Mouse (Mus musculus) liver, embryonic 11.5 days (tissue): ENCODE results near the gene Dmrtc2. TPM values are rescaled to one million over a fixed set of nuclear protein-coding genes. Genes with fewer than 3 reads are reported as not detected.
"Not testable (repeated sequence)": the region's sequence is repeated elsewhere in the genome, so short reads cannot be mapped to it uniquely, and the experiment has no call there.

Experiments used
- ATAC-seq: fragments of 200-750 bp; cut with Nextera tagmentation; replicated peaks from 2 replicates; pipeline ENCODE4 v1.8.0; 2017; ENCODE audit warnings: moderate number of reproducible peaks, mild to moderate bottlenecking, moderate TSS enrichment, moderate library complexity; ENCODE audit not compliant: low FRiP score
- DNase-seq: peaks from one replicate; pipeline ENCODE4 v3.0.0-alpha.2; 2017; ENCODE audit warnings: low spot score
- H3K27ac ChIP-seq: fragments of 300-500 bp; sonication (generic); 2 replicates; pipeline ENCODE4 v1.5.1; 2014; ENCODE audit warnings: mild to moderate bottlenecking, low read depth, low read length, control low read depth
- H3K27me3 ChIP-seq: fragments of 300-500 bp; sonication (generic); replicated peaks from 2 replicates; pipeline ENCODE4 v1.6.1; 2014; ENCODE audit warnings: low read length, mixed read lengths; ENCODE audit not compliant: control insufficient read depth, insufficient read depth
- H3K36me3 ChIP-seq: fragments of 300-500 bp; sonication (generic); 2 replicates; pipeline ENCODE4 v1.6.1; 2014; ENCODE audit warnings: mild to moderate bottlenecking, low read length, moderate library complexity, mixed read lengths; ENCODE audit not compliant: control insufficient read depth, insufficient read depth
- H3K4me1 ChIP-seq: fragments of 300-500 bp; sonication (generic); replicated peaks from 2 replicates; pipeline ENCODE4 v1.6.1; 2014; ENCODE audit warnings: low read length, mixed read lengths; ENCODE audit not compliant: control insufficient read depth, insufficient read depth
- H3K4me2 ChIP-seq: fragments of 300-500 bp; sonication (generic); 2 replicates; pipeline ENCODE4 v1.6.1; 2014; ENCODE audit warnings: mild to moderate bottlenecking, control low read depth, moderate library complexity
- H3K4me3 ChIP-seq: fragments of 300-500 bp; sonication (generic); 2 replicates; pipeline ENCODE4 v1.5.1; 2014; ENCODE audit warnings: low read depth, low read length, control low read depth
- H3K9ac ChIP-seq: fragments of 300-500 bp; sonication (generic); 2 replicates; pipeline ENCODE4 v1.6.1; 2014; ENCODE audit warnings: low read depth, low read length, control low read depth
- H3K9me3 ChIP-seq: fragments of 300-500 bp; sonication (generic); 2 replicates; pipeline ENCODE4 v1.6.1; 2016; ENCODE audit warnings: low read length, inconsistent platforms, mixed read lengths; ENCODE audit not compliant: control insufficient read depth
- WGBS: fragments of 180-500 bp; shearing (Covaris S2); extraction: QIAGEN DNeasy Blood & Tissue Kit; methylation state at CpG from one replicate; pipeline ENCODE4 v1.1.7; 2014; 5-methylcytosine and 5-hydroxymethylcytosine counted together
- polyA plus RNA-seq: library from polyadenylated mRNA; unstranded; fragments of >200 nt; fragmentation: Nextera tagmentation; extraction: Ambion mirVana; gene quantifications from 2 replicates; pipeline ENCODE4 v1.2.1, GENCODE M21; 2014

The Dmrtc2 gene
- polyA plus RNA-seq: not detected in 2 replicates

DNA sequence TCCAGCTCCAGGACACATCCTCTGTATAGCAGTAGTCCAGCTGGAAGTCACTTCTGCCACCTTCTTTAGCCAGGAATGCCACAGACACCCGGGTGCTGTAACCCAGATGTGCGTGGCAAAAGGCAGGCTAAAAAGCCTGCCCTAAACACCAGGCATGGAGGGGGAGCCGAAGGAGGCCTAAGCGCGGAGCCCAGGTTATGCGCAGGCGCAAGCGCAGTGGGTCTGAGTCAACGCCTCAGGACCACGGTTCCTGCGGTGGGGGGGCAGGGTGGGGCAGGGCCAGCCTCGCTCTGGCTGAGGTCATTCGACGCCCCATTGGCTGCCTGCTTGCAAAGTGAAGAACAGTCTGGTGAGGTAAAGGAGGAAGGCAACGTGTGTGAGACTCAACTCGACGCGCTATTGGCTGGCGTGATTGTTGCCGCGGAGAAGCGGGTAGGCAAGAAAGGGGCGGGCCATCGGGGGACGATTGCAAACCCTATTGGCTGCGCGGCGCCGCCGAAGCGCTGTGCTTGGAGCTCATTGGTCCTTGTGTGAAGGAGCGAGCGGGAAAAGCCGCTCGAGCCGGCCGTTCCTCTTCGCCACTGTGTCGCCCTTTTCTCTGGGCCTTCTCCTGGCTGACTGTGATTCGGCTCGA is at the start of gene Dmrtc2, which contains the start of gene Lypd4:
Gene Dmrtc2 (plus strand): TSS at position 526 of the 634 bp plus-strand sequence.
Gene Lypd4 (minus strand): TSS at position 410 of the 634 bp plus-strand sequence.
- ATAC-seq (no peak), DNase-seq (no peak)
- peaks cover 12% of the 10 kb centered on the region for H3K27me3 ChIP-seq
- H3K36me3 ChIP-seq: no peaks in the 10 kb centered on the region
- no peak within 1 kb of the TSS for H3K4me2 ChIP-seq
- 39% methylated on average over 41 of the region's 41 CpGs for WGBS
- no peak within 1 kb of the TSS for H3K27ac ChIP-seq
- no peaks in the 10 kb centered on the region for H3K4me1 ChIP-seq
- no peak within 1 kb of the TSS for H3K9ac ChIP-seq
- no peak within 1 kb of the TSS for H3K4me3 ChIP-seq
- no peaks in the 10 kb centered on the region for H3K9me3 ChIP-seq

DNA sequence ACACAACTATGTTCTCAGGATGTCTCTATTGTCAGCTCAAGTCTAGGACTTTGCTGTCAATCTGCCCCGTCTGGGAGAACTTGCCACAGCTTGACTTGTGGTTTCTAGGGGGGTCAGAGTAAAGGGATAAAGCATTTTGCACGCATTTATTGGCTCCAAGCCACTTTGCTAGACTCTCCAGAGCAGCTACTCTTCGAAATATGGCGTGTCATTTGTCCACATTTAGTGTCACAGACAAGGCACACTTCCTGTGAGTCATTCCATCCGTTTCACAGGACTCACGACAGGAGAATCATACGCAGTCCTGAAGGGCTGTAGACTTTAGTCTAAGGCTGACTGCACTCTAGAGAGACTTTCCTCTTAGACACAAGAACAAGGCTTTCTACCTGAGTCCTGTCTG is 45.4 kb upstream of the Dmrtc2 start:
- H3K9me3 ChIP-seq: no peaks in the 10 kb centered on the region
- no peak for ATAC-seq
- no peak overlapping the region for H3K27ac ChIP-seq
- DNase-seq: no peak
- no peaks in the 10 kb centered on the region for H3K27me3 ChIP-seq
- H3K4me2 ChIP-seq: no peak overlapping the region
- 46% methylated on average over 7 of the region's 7 CpGs for WGBS
- no peak overlapping the region for H3K9ac ChIP-seq
- H3K36me3 ChIP-seq: no peaks in the 10 kb centered on the region
- no peak overlapping the region for H3K4me3 ChIP-seq
- no peaks in the 10 kb centered on the region for H3K4me1 ChIP-seq

DNA sequence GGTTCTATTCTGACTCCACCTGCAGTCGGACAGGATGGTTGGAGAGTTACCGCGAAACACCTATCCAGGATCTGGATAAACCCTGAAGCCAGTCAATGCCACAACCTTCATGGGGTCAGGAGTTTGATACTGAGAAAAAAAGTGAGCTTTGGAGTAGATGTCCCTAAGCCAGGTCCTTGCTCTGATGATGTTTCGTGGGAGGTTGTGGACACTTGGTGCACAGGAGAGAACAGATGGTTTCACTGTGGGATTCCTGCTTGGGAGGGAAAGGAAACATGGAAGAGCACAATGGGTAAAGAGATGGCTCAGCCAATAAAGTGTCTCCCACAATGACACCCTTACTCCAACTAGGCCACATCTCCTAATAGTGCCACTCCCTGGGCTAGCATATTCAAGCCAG is 42.7 kb upstream of the Dmrtc2 start:
- Histone ChIP-seq H3K27me3 (no peaks in the 10 kb centered on the region), H3K4me3 (no peak overlapping the region), H3K9ac (no peak overlapping the region), H3K4me1 (no peaks in the 10 kb centered on the region), H3K27ac (no peak overlapping the region), H3K9me3 (no peaks in the 10 kb centered on the region), H3K4me2 (no peak overlapping the region), H3K36me3 (no peaks in the 10 kb centered on the region)
- 84% methylated on average over 4 of the region's 4 CpGs for WGBS
- no peak for DNase-seq
- no peak for ATAC-seq

DNA sequence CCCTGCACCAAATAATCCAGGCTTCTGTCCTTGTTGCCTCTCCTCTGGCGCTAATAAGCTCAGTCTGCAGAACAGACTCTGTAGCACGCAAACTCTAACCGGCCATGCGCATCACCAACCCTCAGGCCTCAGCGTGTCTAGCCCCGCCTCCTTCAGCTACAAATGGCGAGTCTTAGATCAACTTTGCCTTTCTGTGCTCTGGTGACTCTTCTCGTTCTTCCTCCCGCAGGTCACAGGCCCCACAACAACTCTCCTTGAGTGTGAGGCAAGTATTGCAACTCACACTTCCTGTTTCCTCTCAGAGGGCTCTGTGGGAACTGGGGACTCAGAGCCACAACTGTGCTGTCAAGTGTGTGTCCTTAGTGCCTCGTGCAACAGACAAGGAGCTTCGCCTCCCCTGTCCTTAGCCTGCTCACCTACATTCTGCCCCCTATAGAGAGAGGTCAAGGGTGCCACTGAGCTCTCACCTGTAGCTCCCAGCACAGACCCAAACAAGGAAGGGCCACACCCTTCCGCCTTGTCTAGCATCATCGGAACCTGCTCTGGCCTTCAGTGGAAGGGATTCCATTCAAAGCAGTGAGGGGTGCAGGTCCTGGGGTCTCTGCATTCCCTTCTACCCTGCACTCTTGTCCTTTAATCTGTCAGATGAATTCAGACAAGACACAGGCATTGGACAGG is 31.0 kb upstream of the Dmrtc2 start:
- WGBS: 63% methylated on average over 11 of the region's 13 CpGs
- H3K36me3 ChIP-seq, H3K4me3 ChIP-seq, H3K9ac ChIP-seq, H3K4me2 ChIP-seq, H3K9me3 ChIP-seq, H3K27me3 ChIP-seq, H3K4me1 ChIP-seq, ATAC-seq, H3K27ac ChIP-seq, DNase-seq: not testable (repeated sequence)

DNA sequence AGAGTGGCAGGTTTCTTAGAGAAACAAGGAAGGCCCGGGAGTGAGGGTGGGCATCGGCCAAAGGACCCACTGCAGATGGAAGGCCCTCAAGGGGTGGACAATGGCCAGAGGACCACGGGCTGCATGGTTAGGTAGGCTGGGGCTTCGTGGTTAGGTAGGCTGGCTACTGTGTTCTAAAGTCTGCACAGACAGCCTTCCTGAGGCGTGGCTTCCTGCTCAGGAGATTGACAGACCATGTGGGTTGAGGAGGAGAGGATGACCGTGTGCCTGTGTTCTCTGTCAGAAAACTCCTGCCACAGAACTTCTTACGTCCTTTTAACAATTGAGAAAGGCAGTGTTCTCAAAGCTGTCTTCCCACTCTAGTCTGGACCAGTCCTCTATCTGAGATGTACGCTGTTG is 30.4 kb upstream of the Dmrtc2 start:
- Histone ChIP-seq H3K27me3 (no peaks in the 10 kb centered on the region), H3K4me2 (no peak overlapping the region), H3K4me1 (no peaks in the 10 kb centered on the region), H3K9me3 (no peaks in the 10 kb centered on the region), H3K36me3 (no peaks in the 10 kb centered on the region), H3K27ac (no peak overlapping the region), H3K9ac (no peak overlapping the region), H3K4me3 (no peak overlapping the region)
- DNase-seq: no peak
- ATAC-seq: no peak
- WGBS: 53% methylated on average over 8 of the region's 8 CpGs

DNA sequence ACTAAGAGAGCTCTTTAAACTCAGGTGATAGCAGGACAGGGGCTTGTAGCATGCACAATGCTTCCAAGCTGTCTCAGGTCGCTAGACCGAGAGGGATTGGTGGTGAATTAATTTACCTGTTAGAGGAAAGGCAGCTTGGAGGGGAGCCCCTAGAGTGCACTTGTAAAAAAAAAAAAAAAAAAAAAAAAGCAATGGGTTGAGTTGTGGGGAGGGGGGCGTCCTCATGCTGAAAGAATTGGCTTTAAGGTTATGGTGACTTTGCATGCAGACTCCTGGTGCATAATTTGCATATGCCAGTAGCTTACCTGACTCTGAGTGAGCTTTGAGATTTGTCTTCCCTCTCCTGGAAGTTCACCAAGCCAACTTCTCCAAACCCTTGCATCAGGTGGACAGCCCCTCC is 29.5 kb upstream of the Dmrtc2 start:
- Histone ChIP-seq H3K27me3 (no peaks in the 10 kb centered on the region), H3K4me2 (no peak overlapping the region), H3K4me1 (no peaks in the 10 kb centered on the region), H3K27ac (no peak overlapping the region), H3K4me3 (no peak overlapping the region), H3K9ac (no peak overlapping the region), H3K36me3 (no peaks in the 10 kb centered on the region), H3K9me3 (no peaks in the 10 kb centered on the region)
- 69% methylated on average over 3 of the region's 3 CpGs for WGBS
- ATAC-seq (no peak), DNase-seq (no peak)

DNA sequence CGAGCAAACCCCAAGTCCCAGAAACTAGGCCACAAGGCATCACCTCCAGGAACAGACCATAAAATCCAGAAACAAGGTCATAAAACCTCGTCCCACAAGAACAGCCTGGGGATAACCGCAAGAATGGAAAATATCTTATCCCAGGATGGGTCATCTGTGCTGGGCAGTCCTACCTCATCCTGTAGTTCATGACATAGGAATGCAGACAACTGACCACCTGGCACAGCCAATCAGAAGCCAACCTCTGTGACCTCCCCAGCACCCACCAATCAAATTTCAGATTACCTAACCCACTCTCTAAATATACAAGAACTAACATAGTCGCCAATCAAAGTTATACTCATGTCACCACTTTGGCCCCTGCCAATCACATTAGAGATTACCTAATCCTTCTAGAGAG is 28.8 kb upstream of the Dmrtc2 start:
- no peak overlapping the region for H3K4me3 ChIP-seq
- no peaks in the 10 kb centered on the region for H3K36me3 ChIP-seq
- H3K4me1 ChIP-seq: peaks cover 3% of the 10 kb centered on the region
- WGBS: 70% methylated on average over 4 of the region's 4 CpGs
- H3K9me3 ChIP-seq: no peaks in the 10 kb centered on the region
- no peak overlapping the region for H3K9ac ChIP-seq
- no peak for DNase-seq
- no peak for ATAC-seq
- H3K4me2 ChIP-seq: no peak overlapping the region
- no peak overlapping the region for H3K27ac ChIP-seq
- H3K27me3 ChIP-seq: no peaks in the 10 kb centered on the region

DNA sequence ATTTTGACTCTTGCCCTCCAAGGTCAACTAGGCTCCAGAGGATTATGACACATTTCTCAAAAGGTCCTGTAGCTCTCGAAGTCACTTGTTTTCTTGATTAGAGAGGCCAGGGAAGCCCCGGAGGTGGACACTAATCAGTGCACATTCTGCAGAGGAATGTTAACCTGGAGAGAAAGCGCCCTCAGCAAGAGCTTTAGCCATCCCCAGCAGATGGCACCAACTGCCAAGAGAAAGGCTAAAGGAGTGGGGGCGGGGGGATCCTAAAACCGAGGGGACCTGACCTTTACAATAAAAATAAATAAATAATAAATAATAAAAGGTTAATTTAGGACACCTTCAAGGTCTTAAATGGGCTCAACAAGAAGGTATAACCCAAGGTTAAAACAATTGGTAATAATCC is 25.7 kb upstream of the Dmrtc2 start:
- H3K9ac ChIP-seq: no peak overlapping the region
- 43% methylated on average over 5 of the region's 5 CpGs for WGBS

DNA sequence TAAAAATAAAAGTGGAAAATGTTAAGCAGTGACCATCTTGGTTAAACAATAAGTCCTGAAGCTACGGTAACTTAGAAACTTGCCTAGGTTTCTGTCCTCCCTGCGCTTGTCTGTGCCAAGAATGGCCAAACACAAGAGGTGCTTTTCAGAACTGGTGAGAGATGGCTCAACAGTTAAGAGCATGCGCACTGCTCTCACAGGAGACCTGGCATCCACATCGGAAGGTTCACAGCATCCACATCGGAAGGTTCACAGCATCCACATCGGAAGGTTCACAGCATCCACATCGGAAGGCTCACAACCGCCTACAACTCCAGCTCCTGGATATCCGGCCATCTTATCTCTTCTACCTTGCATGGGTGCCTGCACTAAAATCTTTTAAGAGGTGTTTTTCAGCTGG is 24.7 kb upstream of the Dmrtc2 start:
- no peak overlapping the region for H3K4me2 ChIP-seq
- no peaks in the 10 kb centered on the region for H3K36me3 ChIP-seq
- no peak overlapping the region for H3K4me3 ChIP-seq
- H3K27me3 ChIP-seq: no peaks in the 10 kb centered on the region
- H3K27ac ChIP-seq: no peak overlapping the region
- peaks cover 14% of the 10 kb centered on the region for H3K4me1 ChIP-seq
- no peak overlapping the region for H3K9ac ChIP-seq
- H3K9me3 ChIP-seq: no peaks in the 10 kb centered on the region
- ATAC-seq (no peak), DNase-seq (no peak)
- WGBS: 76% methylated on average over 9 of the region's 9 CpGs

More for the DNA sequence above, 25.7 kb upstream of the Dmrtc2 start:
- no peaks in the 10 kb centered on the region for H3K27me3 ChIP-seq
- no peak overlapping the region for H3K27ac ChIP-seq
- no peak overlapping the region for H3K4me2 ChIP-seq
- H3K4me1 ChIP-seq: peaks cover 12% of the 10 kb centered on the region
- H3K36me3 ChIP-seq: no peaks in the 10 kb centered on the region
- no peak for DNase-seq
- no peaks in the 10 kb centered on the region for H3K9me3 ChIP-seq
- H3K4me3 ChIP-seq: no peak overlapping the region
- ATAC-seq: no peak
